Mouse (Mus musculus): Measurements from ENCODE around the gene Hck. TPM values are rescaled to one million over a fixed set of nuclear protein-coding genes. Genes with fewer than 3 reads are reported as not detected.

Gene Hck
- 1.3 TPM in 2 replicates for polyA plus RNA-seq (2015; fragmentation: Nextera tagmentation; extraction: Ambion mirVana)

DNA sequence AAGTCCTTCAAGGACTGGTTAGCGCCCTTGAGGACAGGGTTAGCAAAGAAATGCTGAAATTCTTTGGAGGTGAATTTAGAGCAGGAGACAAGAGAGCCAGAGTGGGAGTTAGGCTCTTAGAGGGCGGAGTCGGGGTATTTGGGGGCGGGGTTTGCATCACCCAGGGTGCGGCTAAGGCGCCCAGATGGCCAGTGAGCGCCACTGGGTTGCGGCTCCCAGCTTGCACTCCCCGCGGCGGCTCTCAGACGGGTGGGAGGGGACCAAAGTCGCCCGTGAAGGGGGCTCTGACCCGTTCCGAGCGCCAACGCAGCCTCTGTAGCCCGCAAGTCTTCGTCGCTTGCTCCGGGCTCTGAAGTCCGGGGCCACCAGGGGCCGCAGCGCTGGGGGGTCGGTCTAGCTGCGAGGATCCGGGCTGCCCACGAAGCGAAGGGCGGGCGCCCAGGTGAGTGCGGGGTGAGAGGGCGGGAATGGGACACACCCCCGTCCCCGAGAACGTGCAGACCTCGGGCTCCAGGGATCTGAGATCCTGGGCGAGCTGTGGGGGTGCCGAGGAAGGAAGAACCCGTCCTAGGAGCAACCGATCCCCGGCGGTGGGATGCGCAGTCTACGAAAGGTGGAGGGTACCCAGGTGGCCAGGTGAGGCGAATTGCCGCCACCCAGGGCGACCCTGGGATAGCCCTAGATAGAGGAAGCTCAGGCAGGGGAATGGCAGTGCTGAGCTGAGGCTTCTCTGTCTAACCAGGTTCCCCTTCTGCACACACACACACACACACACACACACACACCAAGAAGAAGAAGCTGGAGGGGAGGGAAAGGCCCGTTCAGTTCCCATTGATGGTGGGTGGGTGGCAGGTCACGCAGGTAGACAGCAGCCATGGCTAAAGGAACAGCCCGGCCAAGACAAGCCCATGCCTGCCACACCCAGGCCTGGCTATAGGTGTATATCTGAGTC is at the start of gene Hck:
Hck (plus strand) TSS at position 156 of the 952 bp plus-strand sequence.
- Histone ChIP-seq H3K4me3 (replicated peaks) (peak within 1 kb of the TSS; percentile 45), H3K4me2 (replicated peaks) (peak within 1 kb of the TSS; percentile 67), H3K36me3 (no peaks in the 10 kb centered on the region), H3K9ac (replicated peaks) (peak within 1 kb of the TSS; percentile 50), H3K27me3 (peaks cover 52% of the 10 kb centered on the region), H3K9me3 (no peaks in the 10 kb centered on the region), H3K4me1 (replicated peaks) (peaks cover 13% of the 10 kb centered on the region), H3K27ac (no peak within 1 kb of the TSS)
- WGBS, result 4% methylated on average over 51 of the region's 52 CpGs
- peak; percentile 66 for ATAC-seq

GRCm38 (mm10) chr2:153060216-153060615 is 48.1 kb upstream of the Hck start:
- no peak overlapping the region for H3K27ac ChIP-seq
- no peak for ATAC-seq
- no peak overlapping the region for H3K9ac ChIP-seq (replicated peaks)
- 89% methylated on average over 7 of the region's 7 CpGs for WGBS
- peaks cover 16% of the 10 kb centered on the region for H3K36me3 ChIP-seq
- 0 out of 2 replicates have a peak, but pooled peaks cover 7% of the 10 kb centered on the region for H3K4me1 ChIP-seq (replicated peaks)
- H3K27me3 ChIP-seq, result no peaks in the 10 kb centered on the region
- H3K9me3 ChIP-seq, result no peaks in the 10 kb centered on the region
- H3K4me2 ChIP-seq (replicated peaks), result no peak overlapping the region
- H3K4me3 ChIP-seq (replicated peaks), result no peak overlapping the region

DNA sequence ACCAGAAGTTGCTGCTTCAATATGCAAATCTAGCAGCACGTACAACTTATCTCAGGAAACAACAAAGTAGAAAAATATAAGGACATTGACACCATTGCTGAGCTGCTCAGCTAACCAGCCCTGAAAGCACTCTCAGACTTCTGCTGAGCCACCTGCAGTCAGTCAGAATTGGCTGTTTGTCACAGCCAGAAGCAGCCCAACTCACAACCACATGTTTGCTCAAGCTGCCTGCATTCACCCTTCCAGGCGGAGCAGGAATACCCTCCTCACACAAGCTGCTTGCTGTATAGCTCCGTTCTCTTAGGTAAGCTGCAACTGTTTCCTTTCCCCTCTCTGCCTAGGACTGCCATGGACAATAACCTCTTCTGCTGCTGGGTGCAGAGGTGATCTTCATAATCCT is 44.9 kb upstream of the Hck start:
- Histone ChIP-seq H3K9ac (replicated peaks) (no peak overlapping the region; the same call in 1 of the 2 replicates), H3K9me3 (no peaks in the 10 kb centered on the region), H3K4me2 (replicated peaks) (0 out of 2 replicates have a peak overlapping the region, but pooled peaks have one; percentile 1), H3K27me3 (peaks cover 7% of the 10 kb centered on the region; the same call in 1 of the 2 replicates), H3K4me1 (replicated peaks) (0 out of 2 replicates have a peak, but pooled peaks cover 7% of the 10 kb centered on the region), H3K27ac (peak overlapping the region; percentile 10; the same call in 1 of the 2 replicates), H3K4me3 (replicated peaks) (no peak overlapping the region), H3K36me3 (peaks cover 4% of the 10 kb centered on the region; the same call in 1 of the 2 replicates)
- no peak for ATAC-seq
- WGBS, result 62% methylated on average over 3 of the region's 3 CpGs

DNA sequence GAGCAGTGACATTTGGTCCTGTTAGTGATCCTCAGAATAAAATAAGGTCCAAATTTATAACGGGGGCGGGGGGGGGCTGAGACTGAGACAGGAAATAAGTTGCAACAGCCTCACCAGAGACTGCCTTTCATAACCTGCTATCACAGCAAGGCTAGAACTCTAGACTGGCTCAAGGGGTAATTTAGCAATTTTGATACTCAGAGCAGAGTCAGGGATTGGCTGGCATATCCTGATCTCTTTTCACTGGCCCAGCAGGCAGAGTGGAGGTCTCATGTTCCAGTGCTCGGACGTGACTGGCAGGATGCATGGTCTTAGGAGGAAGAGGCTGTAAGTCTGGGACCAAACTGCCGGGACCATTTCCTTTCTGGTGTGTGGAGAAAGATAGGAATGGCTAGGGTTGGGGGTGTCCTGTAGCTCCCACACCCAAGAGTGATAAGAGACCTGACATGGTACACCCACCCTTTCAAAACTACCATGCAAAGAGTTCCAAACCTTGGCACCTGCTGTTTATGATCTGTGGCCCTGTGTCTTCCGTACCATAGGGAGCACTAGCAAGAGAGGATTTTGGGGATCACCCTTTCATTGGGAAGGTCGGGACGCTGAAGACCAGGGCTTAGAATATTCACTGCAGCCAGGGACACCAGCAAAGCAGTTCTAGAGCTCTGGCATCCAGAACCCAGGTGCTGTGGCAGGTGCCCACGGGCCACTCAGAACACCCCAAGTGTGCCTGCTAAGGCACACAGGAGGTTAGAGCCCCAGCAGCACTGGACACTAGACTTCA is 43.9 kb upstream of the Hck start:
- no peak overlapping the region for H3K4me2 ChIP-seq (replicated peaks)
- no peak overlapping the region for H3K9ac ChIP-seq (replicated peaks)
- H3K36me3 ChIP-seq, result peaks cover 4% of the 10 kb centered on the region; the same call in 1 of the 2 replicates
- no peak overlapping the region for H3K4me3 ChIP-seq (replicated peaks)
- peaks cover 14% of the 10 kb centered on the region for H3K27me3 ChIP-seq
- ATAC-seq, result no peak
- 0 out of 2 replicates have a peak, but pooled peaks cover 7% of the 10 kb centered on the region for H3K4me1 ChIP-seq (replicated peaks)
- WGBS, result 72% methylated on average over 9 of the region's 9 CpGs
- no peak overlapping the region for H3K27ac ChIP-seq
- no peaks in the 10 kb centered on the region for H3K9me3 ChIP-seq

- Histone ChIP-seq H3K4me2 (replicated peaks) (no peak within 1 kb of the TSS), H3K27me3 (peaks cover 29% of the 10 kb centered on the region), H3K27ac (no peak within 1 kb of the TSS), H3K9ac (replicated peaks) (no peak within 1 kb of the TSS), H3K9me3 (no peaks in the 10 kb centered on the region), H3K4me1 (replicated peaks) (0 out of 2 replicates have a peak, but pooled peaks cover 7% of the 10 kb centered on the region), H3K36me3 (no peaks in the 10 kb centered on the region), H3K4me3 (replicated peaks) (no peak within 1 kb of the TSS)
- no peak for ATAC-seq
- WGBS, result 63% methylated on average over 12 of the region's 12 CpGs
These were observed 42.3 kb upstream of the Hck start, which contains the start of gene Ccm2l for GRCm38 (mm10) chr2:153065747-153066508. Gene Ccm2l (plus strand): TSS chr2:153065955.

DNA sequence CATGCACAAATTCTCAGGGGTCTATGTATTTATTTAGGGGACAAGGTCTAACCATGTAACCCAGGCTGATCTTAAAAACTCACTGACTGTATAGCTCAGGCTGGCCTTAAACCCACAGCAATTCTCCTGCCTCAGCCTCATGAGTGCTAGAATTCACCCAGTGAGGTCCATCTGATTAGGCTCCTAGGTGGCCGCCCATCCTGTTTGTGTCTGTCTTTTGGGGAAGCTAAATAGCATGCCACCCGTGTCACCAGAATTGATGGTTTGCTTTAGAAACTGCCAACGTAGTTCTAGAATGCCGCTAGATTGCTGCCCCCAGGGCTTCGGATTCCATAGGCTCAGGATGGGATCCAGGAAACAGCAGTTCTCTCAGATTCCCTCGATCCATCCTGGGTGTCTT is 41.3 kb upstream of the Hck start:
- WGBS, result 58% methylated on average over 6 of the region's 6 CpGs
- Histone ChIP-seq H3K4me2 (replicated peaks) (no peak overlapping the region), H3K27me3 (peaks cover 40% of the 10 kb centered on the region), H3K9ac (replicated peaks) (no peak overlapping the region), H3K36me3 (no peaks in the 10 kb centered on the region), H3K27ac (no peak overlapping the region), H3K4me1 (replicated peaks) (peaks cover 14% of the 10 kb centered on the region), H3K9me3 (no peaks in the 10 kb centered on the region), H3K4me3 (replicated peaks) (no peak overlapping the region)
- ATAC-seq, result no peak

DNA sequence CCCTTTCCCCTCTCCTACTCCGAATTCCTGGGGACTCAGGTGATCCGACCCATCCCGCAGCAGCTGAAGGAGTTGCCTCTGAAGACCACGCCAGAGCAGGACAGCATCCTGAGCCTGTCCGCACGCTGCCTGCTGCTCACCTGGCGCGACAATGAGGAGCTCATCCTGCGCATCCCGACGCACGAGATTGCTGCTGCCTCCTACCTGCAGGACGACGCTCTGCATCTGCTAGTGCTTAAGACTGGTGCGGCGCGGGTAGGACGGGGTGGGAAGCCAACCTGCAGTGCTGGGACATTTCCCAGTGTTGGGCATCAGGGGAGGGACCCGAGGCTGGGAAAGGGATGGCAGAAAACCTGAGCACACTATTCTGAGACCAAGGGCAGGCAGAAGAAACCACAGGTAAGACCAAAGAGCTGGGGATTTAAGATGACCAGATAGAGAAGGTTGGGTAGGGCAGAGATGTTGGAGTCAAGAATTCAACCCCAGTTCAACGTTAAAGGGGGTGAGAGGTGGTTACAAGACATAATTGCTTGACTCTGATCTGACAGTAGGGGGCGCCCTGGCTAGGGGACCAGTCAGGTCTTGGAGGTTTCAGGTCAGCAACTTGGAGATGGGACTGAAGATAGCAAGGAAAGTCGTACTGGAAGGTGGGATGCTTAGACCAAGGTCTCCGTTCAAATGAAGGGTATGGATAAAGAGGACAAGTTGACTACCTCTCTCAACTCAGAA is 37.3 kb upstream of the Hck start:
- H3K4me3 ChIP-seq (replicated peaks), result no peak overlapping the region; the same call in 1 of the 2 replicates
- peaks cover 67% of the 10 kb centered on the region for H3K27me3 ChIP-seq
- H3K36me3 ChIP-seq, result no peaks in the 10 kb centered on the region
- no peak; the same call in 1 of the 2 replicates for ATAC-seq
- no peak overlapping the region for H3K9ac ChIP-seq (replicated peaks)
- 5% methylated on average over 23 of the region's 23 CpGs for WGBS
- no peak overlapping the region for H3K27ac ChIP-seq
- H3K9me3 ChIP-seq, result no peaks in the 10 kb centered on the region
- 0 out of 2 replicates have a peak overlapping the region, but pooled peaks have one; percentile 3 for H3K4me2 ChIP-seq (replicated peaks)
- peaks cover 10% of the 10 kb centered on the region for H3K4me1 ChIP-seq (replicated peaks)

DNA sequence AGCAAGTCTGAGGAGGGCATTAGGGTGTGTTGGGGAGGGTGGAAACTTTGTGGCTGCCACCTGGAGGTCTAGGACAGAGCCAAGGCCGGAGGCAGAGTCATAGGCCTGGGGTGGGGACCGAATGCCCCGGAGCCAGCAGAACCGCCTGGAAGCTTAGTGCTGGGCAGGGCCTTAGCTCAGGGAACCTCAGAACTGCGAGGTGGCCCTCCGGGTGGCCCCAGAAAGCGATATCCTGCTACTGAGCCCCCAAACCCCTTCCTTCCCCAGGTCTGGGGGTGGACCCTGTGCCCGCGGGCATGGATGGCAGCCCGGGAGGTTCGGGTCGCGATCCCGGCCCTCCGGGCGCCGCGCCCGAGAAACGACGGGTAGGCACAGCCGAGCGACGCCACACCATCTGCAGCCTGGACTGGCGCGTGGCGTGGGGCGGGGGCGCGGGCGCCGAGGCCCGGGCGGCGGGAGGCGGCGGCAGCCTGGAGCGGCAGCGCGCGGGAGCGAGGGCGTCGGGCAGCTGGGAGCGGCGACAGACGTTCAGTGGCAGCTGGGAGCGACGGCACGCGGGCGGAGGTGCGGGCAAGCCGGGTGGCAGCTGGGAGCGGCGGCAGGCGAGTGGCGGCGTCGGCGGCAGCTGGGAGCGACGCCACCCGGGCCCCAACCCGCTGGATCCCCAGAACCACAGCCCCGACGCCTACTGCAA is 36.6 kb upstream of the Hck start:
- Histone ChIP-seq H3K27me3 (peaks cover 67% of the 10 kb centered on the region), H3K9ac (replicated peaks) (peak overlapping the region; percentile 62), H3K4me3 (replicated peaks) (peak overlapping the region; percentile 38), H3K9me3 (no peaks in the 10 kb centered on the region), H3K4me2 (replicated peaks) (peak overlapping the region; percentile 61), H3K27ac (no peak overlapping the region), H3K4me1 (replicated peaks) (peaks cover 10% of the 10 kb centered on the region), H3K36me3 (no peaks in the 10 kb centered on the region)
- WGBS, result 3% methylated on average over 67 of the region's 67 CpGs
- peak; percentile 71 for ATAC-seq

DNA sequence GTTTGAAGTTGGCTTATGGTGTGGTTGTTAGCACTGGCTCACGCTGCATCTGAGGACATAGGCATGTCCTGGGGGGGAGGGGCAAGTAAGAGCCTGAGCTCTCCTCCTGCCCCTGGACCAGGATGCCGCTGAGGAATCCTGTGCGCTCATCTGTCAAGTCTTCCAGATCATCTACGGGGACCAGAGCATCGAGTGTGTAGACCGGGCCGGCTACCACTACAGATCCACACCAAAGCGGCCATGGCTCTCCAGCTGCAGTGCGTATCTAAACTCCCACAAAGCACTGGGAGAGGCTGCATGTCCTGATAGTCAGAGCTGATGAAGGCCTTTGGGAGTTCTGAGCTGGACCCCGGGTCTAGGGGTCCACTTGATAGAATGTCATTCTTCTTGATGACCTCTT is 33.6 kb upstream of the Hck start:
- WGBS, result 90% methylated on average over 10 of the region's 10 CpGs
- no peak overlapping the region for H3K9ac ChIP-seq (replicated peaks)
- H3K36me3 ChIP-seq, result no peaks in the 10 kb centered on the region
- H3K27ac ChIP-seq, result no peak overlapping the region
- H3K9me3 ChIP-seq, result no peaks in the 10 kb centered on the region
- H3K4me3 ChIP-seq (replicated peaks), result no peak overlapping the region
- peaks cover 10% of the 10 kb centered on the region for H3K4me1 ChIP-seq (replicated peaks)
- peaks cover 50% of the 10 kb centered on the region for H3K27me3 ChIP-seq
- H3K4me2 ChIP-seq (replicated peaks), result no peak overlapping the region
- ATAC-seq, result no peak

DNA sequence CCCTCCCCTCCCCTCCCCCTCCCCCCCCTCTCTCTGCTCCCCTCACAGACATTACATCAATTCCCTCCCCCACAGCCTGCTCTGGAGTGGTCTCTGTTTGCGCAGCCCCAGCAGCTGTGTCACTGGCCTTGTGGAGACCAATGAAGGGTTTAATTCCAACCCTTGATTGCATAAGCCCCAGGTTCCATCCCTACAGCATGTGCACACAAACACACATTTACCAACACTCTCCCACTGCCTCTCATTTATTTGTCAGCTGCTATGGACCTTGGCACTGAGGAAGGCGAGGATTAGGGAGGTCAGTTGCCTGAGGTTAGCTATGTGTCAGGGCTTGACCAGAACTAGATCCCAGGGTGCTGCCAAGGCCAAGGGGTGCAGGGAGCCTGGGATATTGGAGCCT is 32.3 kb upstream of the Hck start:
- WGBS, result 54% methylated on average over 2 of the region's 2 CpGs
- H3K27ac ChIP-seq, result no peak overlapping the region
- H3K9ac ChIP-seq (replicated peaks), result no peak overlapping the region
- H3K4me2 ChIP-seq (replicated peaks), result no peak overlapping the region
- peaks cover 37% of the 10 kb centered on the region for H3K27me3 ChIP-seq
- no peak overlapping the region for H3K4me3 ChIP-seq (replicated peaks)
- H3K9me3 ChIP-seq, result no peaks in the 10 kb centered on the region
- H3K36me3 ChIP-seq, result no peaks in the 10 kb centered on the region
- no peak for ATAC-seq
- H3K4me1 ChIP-seq (replicated peaks), result peaks cover 10% of the 10 kb centered on the region

All from midbrain, embryonic 13.5 days (tissue).